In genomic region chr4:40014666-40015065, GRCm38 (mm10) we compare ENCODE assay signal across 8 mouse cellular contexts.
A peak's percentile ranks its signal among the peaks of the same experiment; 100 is the strongest.
DNase-seq lines count a peak whose midpoint lies in the region; ATAC-seq lines count a peak whose summit lies in the region.

No protein-coding gene starts in this region.

- DNase-seq in 416B (ENCODE audit: low read depth) (peak; percentile 51), adipocyte (ENCODE audit: low spot score) (peak; percentile 77)
- peak; percentile 63 for DNase-seq in gastrocnemius, postnatal 10 days
- DNase-seq in limb, embryonic 11.5 days (ENCODE audit: low spot score): peak; percentile 59
- DNase-seq in yolk sac, embryonic 10.5 days (ENCODE audit: low spot score): peak; percentile 5

- no peak overlapping the region for H3K4me3 ChIP-seq in kidney, embryonic 15.5 days (replicated peaks)
- H3K4me3 ChIP-seq in limb, embryonic 11.5 days (ENCODE audit: low read depth, low read length): no peak overlapping the region
- no peak overlapping the region for H3K4me3 ChIP-seq in neural tube, embryonic 14.5 days (ENCODE audit: low read depth, low read length)

- H3K4me2 ChIP-seq in kidney, embryonic 15.5 days: peak overlapping the region; percentile 15; the same call in 1 of the 2 replicates
- no peak overlapping the region for H3K4me2 ChIP-seq in limb, embryonic 11.5 days (ENCODE audit: low read depth, severe bottlenecking)
- H3K4me2 ChIP-seq in neural tube, embryonic 14.5 days (ENCODE audit: low read depth, low read length): peak overlapping the region; percentile 31

- H3K4me1 ChIP-seq in kidney, embryonic 15.5 days: 0 out of 2 replicates have a peak, but pooled peaks cover 2% of the 10 kb centered on the region
- H3K4me1 ChIP-seq in limb, embryonic 11.5 days (ENCODE audit: control insufficient read depth, insufficient read depth, low read length): no peaks in the 10 kb centered on the region
- H3K4me1 ChIP-seq in neural tube, embryonic 14.5 days (ENCODE audit: control insufficient read depth, insufficient read depth, low read length): no peaks in the 10 kb centered on the region

- peak; percentile 58 for ATAC-seq in common myeloid progenitor, adult 5-6 weeks (replicated peaks; ENCODE audit: low read depth, poor library complexity, severe bottlenecking)
- peak; percentile 52; the same call in 1 of the 2 replicates for ATAC-seq in kidney, embryonic 15.5 days (replicated peaks; ENCODE audit: low FRiP score)
- ATAC-seq in limb, embryonic 11.5 days (ENCODE audit: insufficient number of reproducible peaks, low FRiP score, low TSS enrichment, low read depth): no peak
- peak; percentile 87 for ATAC-seq in neural tube, embryonic 14.5 days (ENCODE audit: low read depth)

- no peak overlapping the region for H3K27ac ChIP-seq in kidney, embryonic 15.5 days
- H3K27ac ChIP-seq in limb, embryonic 11.5 days (replicated peaks; ENCODE audit: low read depth, low read length): no peak overlapping the region
- no peak overlapping the region for H3K27ac ChIP-seq in neural tube, embryonic 14.5 days (ENCODE audit: low read depth, low read length)

- WGBS in kidney, embryonic 15.5 days: 30% methylated on average over 7 of the region's 7 CpGs
- WGBS in limb, embryonic 11.5 days: 65% methylated on average over 7 of the region's 7 CpGs
- WGBS in neural tube, embryonic 14.5 days: 7% methylated on average over 7 of the region's 7 CpGs

- no peaks in the 10 kb centered on the region for H3K9me3 ChIP-seq in kidney, embryonic 15.5 days (replicated peaks)
- no peaks in the 10 kb centered on the region for H3K9me3 ChIP-seq in limb, embryonic 11.5 days (ENCODE audit: control insufficient read depth, low read length)
- H3K9me3 ChIP-seq in neural tube, embryonic 14.5 days (ENCODE audit: control insufficient read depth, low read length): no peaks in the 10 kb centered on the region

- H3K27me3 ChIP-seq in kidney, embryonic 15.5 days: no peaks in the 10 kb centered on the region
- H3K27me3 ChIP-seq in limb, embryonic 11.5 days (ENCODE audit: control insufficient read depth, insufficient read depth, low read length): no peaks in the 10 kb centered on the region
- no peaks in the 10 kb centered on the region for H3K27me3 ChIP-seq in neural tube, embryonic 14.5 days (ENCODE audit: control insufficient read depth, insufficient read depth, low read length)

- H3K36me3 ChIP-seq in kidney, embryonic 15.5 days: no peaks in the 10 kb centered on the region
- no peaks in the 10 kb centered on the region for H3K36me3 ChIP-seq in limb, embryonic 11.5 days (ENCODE audit: control insufficient read depth, insufficient read depth, low read length)
- H3K36me3 ChIP-seq in neural tube, embryonic 14.5 days (ENCODE audit: control insufficient read depth, insufficient read depth, low read length): no peaks in the 10 kb centered on the region

- no peak overlapping the region for H3K9ac ChIP-seq in kidney, embryonic 15.5 days
- no peak overlapping the region for H3K9ac ChIP-seq in limb, embryonic 11.5 days (ENCODE audit: low read length)
- no peak overlapping the region; the same call in 1 of the 2 replicates for H3K9ac ChIP-seq in neural tube, embryonic 14.5 days (replicated peaks; ENCODE audit: low read depth, low read length)

Comparison
In these comparisons a context has a peak if more than half of its experiments do, and no peak if none do; other contexts are left out.
1. DNase-seq: peak in every context shown above with its lines; median percentile 77 in adipocyte; 63 in gastrocnemius, postnatal 10 days; 59 in limb, embryonic 11.5 days; 51 in 416B; 5 in yolk sac, embryonic 10.5 days.